Mouse (Mus musculus) effector memory CD4-positive, alpha-beta T cell, adult 5 months (primary cell): Measurements from ENCODE around the gene Tas2r144. TPM values are rescaled to one million over a fixed set of nuclear protein-coding genes. Genes with fewer than 3 reads are reported as not detected.

Source experiments
- polyA plus RNA-seq: library from polyadenylated mRNA; unstranded; fragments of 100-300 nt; shearing (Covaris generic); gene quantifications from one replicate; pipeline ENCODE4 v1.2.1, GENCODE M21; 2017

The Tas2r144 gene
- not detected for polyA plus RNA-seq

DNA sequence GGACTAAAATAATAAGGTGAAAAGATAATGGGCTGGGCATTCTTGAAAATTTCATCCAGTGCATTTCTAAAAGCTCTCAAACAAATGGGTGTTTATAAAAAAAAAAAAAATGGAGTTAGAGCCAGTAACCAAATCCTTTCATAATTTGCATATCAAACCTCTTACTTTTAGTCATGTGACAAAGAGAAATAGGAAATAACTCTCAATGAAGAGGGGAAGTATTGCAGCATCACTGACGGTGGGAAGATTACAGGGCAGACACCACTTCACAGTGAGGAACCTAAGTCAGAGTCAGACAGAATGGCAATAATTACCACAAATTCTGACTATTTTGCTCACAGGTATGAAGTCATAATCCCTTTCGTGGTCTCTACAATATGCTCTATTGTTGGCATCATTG, at the start of gene Tas2r144:
Tas2r144 (plus strand) TSS at position 301 of the 400 bp plus-strand sequence.

DNA sequence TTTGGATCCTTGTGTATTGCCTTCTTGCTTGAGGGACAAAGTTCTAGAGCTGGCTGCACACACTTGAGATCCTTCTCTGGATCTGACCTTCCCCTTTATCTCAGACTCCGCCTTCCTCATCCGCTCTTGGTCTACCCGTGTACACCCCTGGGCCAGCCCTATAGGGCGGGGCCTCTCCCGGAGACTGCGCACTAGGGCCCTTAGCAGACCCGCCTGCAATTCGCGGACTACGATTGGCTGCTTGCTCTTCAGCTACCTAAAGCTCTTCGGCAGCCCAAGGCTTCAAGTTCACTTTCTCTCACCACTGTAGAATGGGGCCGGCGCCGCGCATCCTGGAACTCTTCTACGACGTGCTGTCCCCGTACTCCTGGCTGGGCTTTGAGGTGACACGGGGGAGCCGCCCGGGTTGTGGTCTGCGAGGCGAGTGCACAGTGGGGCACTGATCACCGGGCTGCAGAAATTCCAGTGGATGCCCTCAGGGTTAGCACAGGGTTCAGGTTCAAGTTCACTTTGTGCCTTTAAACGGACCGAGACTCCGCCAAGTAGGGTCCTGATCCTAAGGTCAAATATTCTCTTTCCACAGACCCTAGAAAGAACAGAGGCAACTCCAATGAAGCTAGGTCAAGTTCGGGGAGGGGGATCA, 30.7 kb downstream of the Tas2r144 start, which contains the start of gene Gstk1:
Gstk1 (plus strand) TSS at position 225 of the 643 bp plus-strand sequence.

DNA sequence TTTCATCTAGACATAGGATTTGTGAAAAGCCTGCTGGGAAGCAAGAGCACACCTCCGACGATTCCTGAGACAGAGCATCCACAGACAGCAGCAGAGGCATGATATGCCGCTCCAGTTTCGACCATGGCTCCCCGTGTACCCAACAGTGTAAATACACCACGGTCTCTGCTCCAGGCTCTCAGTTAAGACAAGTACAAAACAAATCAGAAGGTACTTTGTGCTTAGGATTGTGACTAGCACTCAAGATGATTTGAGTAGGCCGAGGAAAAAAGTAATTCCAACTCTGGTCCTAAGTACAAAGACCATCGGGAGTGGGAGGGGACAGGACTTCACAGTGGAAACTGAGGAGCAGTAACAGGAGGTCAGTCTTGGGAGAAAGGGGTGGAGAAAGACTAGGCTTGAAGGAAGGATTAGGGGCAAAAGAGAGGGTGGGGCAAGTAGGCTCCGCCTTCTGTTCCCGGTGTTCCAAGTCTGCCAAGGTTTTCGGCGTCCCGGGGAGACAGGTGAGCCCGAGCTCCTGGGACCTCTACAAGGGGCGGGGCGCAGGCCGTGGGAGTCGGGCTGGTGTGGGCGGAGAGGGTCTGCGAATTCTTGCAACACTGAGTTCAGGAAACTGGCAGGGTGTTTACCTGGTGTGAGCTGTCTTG, 46.5 kb downstream of the Tas2r144 start, which contains the start of gene Tmem139:
Tmem139 (plus strand) TSS at position 447 of the 647 bp plus-strand sequence.

DNA sequence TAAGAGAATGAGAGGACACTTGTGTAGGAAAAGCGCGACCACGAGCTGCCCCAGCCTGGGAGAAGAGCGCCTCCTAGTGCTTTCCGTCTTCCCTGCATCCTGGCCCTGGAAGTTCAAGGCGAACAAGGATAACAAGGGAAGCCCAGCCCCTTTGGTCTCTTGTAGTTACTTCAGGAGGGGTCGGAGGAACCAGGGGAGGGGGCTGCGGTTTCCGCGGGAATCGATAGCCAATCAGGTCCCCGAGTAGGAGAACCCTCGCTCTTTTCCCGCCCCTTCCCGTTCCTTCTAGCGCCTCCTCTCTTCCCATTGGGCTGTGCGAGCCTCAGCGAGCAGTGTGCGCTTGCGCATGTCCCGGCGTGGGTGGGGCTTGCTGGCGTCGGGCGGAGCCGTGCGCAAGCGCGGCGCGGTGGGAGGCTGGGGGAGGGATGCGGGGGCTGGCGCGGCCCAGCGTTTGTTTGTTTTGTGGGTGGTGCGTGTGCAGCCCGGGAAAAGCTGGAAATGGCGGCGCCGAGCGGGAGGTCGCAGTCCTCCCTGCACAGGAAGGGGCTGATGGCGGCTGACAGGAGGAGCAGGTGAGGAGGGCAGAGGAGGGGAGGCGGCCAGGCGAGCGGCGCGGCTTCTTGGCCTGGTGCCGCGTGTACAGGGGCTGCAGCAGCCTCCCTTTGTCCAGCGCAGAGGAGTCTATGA, 49.6 kb downstream of the Tas2r144 start, which contains the start of gene Casp2:
Casp2 (plus strand) TSS at position 360 of the 687 bp plus-strand sequence.

Other genes with a start within 250 kb of the Tas2r144 start
- gene Sval3, start 247.2 kb upstream of the Tas2r144 start, polyA plus RNA-seq, result not detected
- not detected for gene Sva, start 176.9 kb upstream of the Tas2r144 start, polyA plus RNA-seq
- not detected for gene Tas2r139, start 74.4 kb upstream of the Tas2r144 start, polyA plus RNA-seq
- 7.0 TPM for gene Gstk1, start 30.6 kb downstream of the Tas2r144 start, polyA plus RNA-seq
- not detected for gene Tmem139, start 46.6 kb downstream of the Tas2r144 start, polyA plus RNA-seq
- gene Casp2, start 49.7 kb downstream of the Tas2r144 start, polyA plus RNA-seq, result 32.3 TPM
- not detected for gene Clcn1, start 71.4 kb downstream of the Tas2r144 start, polyA plus RNA-seq
- not detected for gene Fam131b, start 109.3 kb downstream of the Tas2r144 start, polyA plus RNA-seq
- gene Zyx, start 134.3 kb downstream of the Tas2r144 start, polyA plus RNA-seq, result 136 TPM
- gene Epha1, start 157.9 kb downstream of the Tas2r144 start, polyA plus RNA-seq, result 0.30 TPM
- gene Tas2r143, start 184.9 kb downstream of the Tas2r144 start, polyA plus RNA-seq, result not detected
- gene Tas2r135, start 190.1 kb downstream of the Tas2r144 start, polyA plus RNA-seq, result not detected
- gene Tas2r126, start 219.2 kb downstream of the Tas2r144 start, polyA plus RNA-seq, result not detected
- gene Olfr458, start 249.9 kb downstream of the Tas2r144 start, polyA plus RNA-seq, result not detected